Mouse (Mus musculus): ENCODE measurements at regions not wholly inside any gene's neighbourhood (a gene's known extent, or its start where the extent isn't known, plus 50 kb on each side); places are given as distances from the start of the nearest gene placed in this dataset.
"Not testable (repeated sequence)": the region's sequence is repeated elsewhere in the genome, so short reads cannot be mapped to it uniquely, and the experiment has no call there.

DNA sequence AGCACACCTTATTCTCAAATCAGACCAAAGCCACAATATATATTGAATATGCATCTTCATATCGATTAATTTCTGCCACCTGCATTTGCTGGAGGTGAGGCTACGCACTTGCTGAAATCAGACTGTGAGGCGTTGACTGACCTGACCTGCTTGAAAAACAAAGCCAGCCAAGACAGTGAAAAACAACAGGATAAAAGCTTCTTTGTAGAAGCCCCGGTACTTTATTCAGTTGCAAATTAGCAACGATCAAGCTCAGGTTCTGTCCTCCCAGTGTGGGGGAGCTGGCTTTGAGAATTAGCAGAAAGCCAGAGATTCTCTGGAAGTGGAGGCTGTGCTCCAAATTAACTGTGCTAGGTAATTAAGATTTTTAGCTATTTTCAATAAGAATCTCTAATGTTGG, 100.6 kb downstream of the Vmn2r79 start:
- ATAC-seq (ENCODE audit: low FRiP score, low read depth) = no peak
- Histone ChIP-seq H3K36me3 (no peaks in the 10 kb centered on the region), H3K27me3 (no peaks in the 10 kb centered on the region), H3K9ac (no peak overlapping the region), H3K4me1 (replicated peaks) (no peaks in the 10 kb centered on the region), H3K9me3 (peaks cover 12% of the 10 kb centered on the region), H3K4me3 (no peak overlapping the region), H3K27ac (replicated peaks) (no peak overlapping the region), H3K4me2 (no peak overlapping the region)
- 49% methylated on average over 5 of the region's 5 CpGs for WGBS

DNA sequence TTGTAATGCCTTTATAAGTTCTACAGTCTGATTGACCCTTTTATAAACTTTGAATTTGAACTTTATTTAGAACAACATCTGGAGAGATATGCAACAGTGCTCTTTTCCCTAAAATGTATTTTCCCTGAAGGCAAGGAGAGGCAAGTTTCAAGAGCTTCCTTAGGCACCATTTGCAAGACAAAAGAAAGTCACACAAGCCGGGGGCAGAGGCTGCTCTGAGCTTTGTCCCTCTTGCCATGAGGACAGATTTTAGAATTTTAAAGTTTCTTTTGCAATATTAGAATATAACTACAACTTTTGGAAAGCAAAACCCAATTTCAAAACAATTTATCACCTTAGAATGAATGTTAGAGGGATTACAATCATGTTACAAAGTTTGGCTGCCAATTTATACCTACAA, 103.7 kb downstream of the Vmn2r79 start:
- 29% methylated on average over 1 of the region's 1 CpGs for WGBS
- not testable (repeated sequence) for H3K4me2 ChIP-seq; H3K4me1 ChIP-seq (replicated peaks); H3K36me3 ChIP-seq; H3K27ac ChIP-seq (replicated peaks); ATAC-seq (ENCODE audit: low FRiP score, low read depth); H3K9ac ChIP-seq; H3K4me3 ChIP-seq; H3K27me3 ChIP-seq
- peaks cover 12% of the 10 kb centered on the region for H3K9me3 ChIP-seq

GRCm38 (mm10) chr7:87100377-87100776, 104.5 kb downstream of the Vmn2r79 start:
- not testable (repeated sequence) for H3K4me1 ChIP-seq (replicated peaks); H3K36me3 ChIP-seq; H3K27ac ChIP-seq (replicated peaks); H3K4me2 ChIP-seq; ATAC-seq (ENCODE audit: low FRiP score, low read depth); H3K9ac ChIP-seq; H3K4me3 ChIP-seq; H3K27me3 ChIP-seq
- H3K9me3 ChIP-seq = peaks cover 12% of the 10 kb centered on the region

GRCm38 (mm10) chr7:87101281-87101680, 105.4 kb downstream of the Vmn2r79 start:
- H3K4me3 ChIP-seq; H3K27me3 ChIP-seq; H3K36me3 ChIP-seq; H3K9ac ChIP-seq; H3K4me1 ChIP-seq (replicated peaks); ATAC-seq (ENCODE audit: low FRiP score, low read depth); H3K27ac ChIP-seq (replicated peaks); H3K4me2 ChIP-seq; H3K9me3 ChIP-seq: not testable (repeated sequence)
- WGBS = 85% methylated on average over 5 of the region's 5 CpGs

- 29% methylated on average over 3 of the region's 3 CpGs for WGBS
- peak overlapping the region; percentile 41 for H3K4me2 ChIP-seq
- H3K9ac ChIP-seq = 0 out of 2 replicates have a peak overlapping the region, but pooled peaks have one; percentile 17
- H3K27ac ChIP-seq (replicated peaks) = peak overlapping the region; percentile 31; the same call in 1 of the 2 replicates
- H3K4me1 ChIP-seq (replicated peaks) = peaks cover 4% of the 10 kb centered on the region
- no peaks in the 10 kb centered on the region for H3K36me3 ChIP-seq
- peak overlapping the region; percentile 9; the same call in 1 of the 2 replicates for H3K4me3 ChIP-seq
- H3K27me3 ChIP-seq = no peaks in the 10 kb centered on the region
- H3K9me3 ChIP-seq = no peaks in the 10 kb centered on the region
- peak; percentile 83 for ATAC-seq (ENCODE audit: low FRiP score, low read depth)
Measured at GRCm38 (mm10) chr7:87110312-87110984, 114.5 kb downstream of the Vmn2r79 start.

DNA sequence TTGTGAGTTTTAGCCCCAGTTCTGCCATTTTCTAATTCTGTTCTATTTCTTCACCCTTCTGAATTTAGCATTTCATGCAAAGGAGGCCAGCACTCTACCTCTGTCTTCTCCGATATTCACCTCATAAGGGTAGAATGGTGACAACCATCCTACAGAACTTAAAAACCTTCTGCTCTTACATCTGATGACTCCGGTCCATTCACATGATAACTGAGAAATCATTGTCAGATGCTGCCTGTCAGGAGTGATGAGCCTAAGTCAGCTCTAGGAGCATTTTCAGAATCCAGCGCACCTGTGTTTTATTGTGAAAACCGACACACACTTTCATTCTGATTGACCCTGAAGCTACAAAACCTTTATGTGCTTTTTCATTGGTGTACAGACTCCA, 115.1 kb downstream of the Vmn2r79 start:
- Histone ChIP-seq H3K27me3 (no peaks in the 10 kb centered on the region), H3K4me3 (peak overlapping the region; percentile 9; the same call in 1 of the 2 replicates), H3K36me3 (no peaks in the 10 kb centered on the region), H3K4me2 (peak overlapping the region; percentile 41), H3K27ac (replicated peaks) (peak overlapping the region; percentile 31; the same call in 1 of the 2 replicates), H3K4me1 (replicated peaks) (peaks cover 4% of the 10 kb centered on the region), H3K9ac (0 out of 2 replicates have a peak overlapping the region, but pooled peaks have one; percentile 17), H3K9me3 (no peaks in the 10 kb centered on the region)
- peak; percentile 66 for ATAC-seq (ENCODE audit: low FRiP score, low read depth)
- WGBS = 49% methylated on average over 4 of the region's 4 CpGs

DNA sequence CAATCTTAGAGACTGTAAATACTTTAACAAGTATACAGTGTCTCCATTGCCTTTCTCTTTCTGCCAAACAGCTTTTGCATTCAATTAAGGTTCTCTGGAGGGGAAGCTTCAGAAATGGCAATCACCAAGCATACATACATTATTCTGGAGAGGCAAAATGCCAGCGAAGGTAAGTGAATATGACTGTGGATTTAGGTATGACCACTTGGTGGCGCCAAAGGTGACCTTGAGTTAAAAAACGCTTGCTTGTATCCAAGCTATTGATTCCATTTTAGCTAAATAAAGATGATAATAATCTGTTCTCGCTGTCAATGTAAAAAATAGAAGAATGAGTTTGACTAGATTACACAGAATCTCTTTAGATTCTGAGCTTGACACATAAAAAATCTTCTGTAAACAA, 117.7 kb downstream of the Vmn2r79 start:
- WGBS = 4% methylated on average over 4 of the region's 4 CpGs
- no peaks in the 10 kb centered on the region for H3K36me3 ChIP-seq
- no peak overlapping the region for H3K9ac ChIP-seq
- peaks cover 4% of the 10 kb centered on the region for H3K4me1 ChIP-seq (replicated peaks)
- H3K27me3 ChIP-seq = no peaks in the 10 kb centered on the region
- H3K4me3 ChIP-seq = no peak overlapping the region
- H3K9me3 ChIP-seq = no peaks in the 10 kb centered on the region
- no peak for ATAC-seq (ENCODE audit: low FRiP score, low read depth)
- no peak overlapping the region for H3K27ac ChIP-seq (replicated peaks)
- no peak overlapping the region for H3K4me2 ChIP-seq

- H3K9ac ChIP-seq = no peak overlapping the region
- no peak overlapping the region for H3K27ac ChIP-seq (replicated peaks)
- no peaks in the 10 kb centered on the region for H3K27me3 ChIP-seq
- H3K36me3 ChIP-seq = no peaks in the 10 kb centered on the region
- H3K4me3 ChIP-seq = no peak overlapping the region
- H3K4me2 ChIP-seq = no peak overlapping the region
- no peaks in the 10 kb centered on the region for H3K9me3 ChIP-seq
- 90% methylated on average over 1 of the region's 1 CpGs for WGBS
- no peak for ATAC-seq (ENCODE audit: low FRiP score, low read depth)
- H3K4me1 ChIP-seq (replicated peaks) = no peaks in the 10 kb centered on the region
Measured at GRCm38 (mm10) chr7:87122516-87122915, 123.4 kb upstream of the Nox4 start.

GRCm38 (mm10) chr7:87145896-87146295, 100.0 kb upstream of the Nox4 start:
- ATAC-seq (ENCODE audit: low FRiP score, low read depth) = no peak
- H3K4me2 ChIP-seq = no peak overlapping the region
- no peaks in the 10 kb centered on the region for H3K4me1 ChIP-seq (replicated peaks)
- no peak overlapping the region for H3K27ac ChIP-seq (replicated peaks)
- H3K9ac ChIP-seq = no peak overlapping the region
- no peaks in the 10 kb centered on the region for H3K27me3 ChIP-seq
- 83% methylated on average over 1 of the region's 1 CpGs for WGBS
- no peak overlapping the region for H3K4me3 ChIP-seq
- no peaks in the 10 kb centered on the region for H3K9me3 ChIP-seq
- no peaks in the 10 kb centered on the region for H3K36me3 ChIP-seq

GRCm38 (mm10) chr7:87147703-87148102, 98.2 kb upstream of the Nox4 start:
- Histone ChIP-seq H3K27ac (replicated peaks) (no peak overlapping the region), H3K9ac (no peak overlapping the region), H3K36me3 (no peaks in the 10 kb centered on the region), H3K4me2 (no peak overlapping the region), H3K4me1 (replicated peaks) (no peaks in the 10 kb centered on the region), H3K27me3 (no peaks in the 10 kb centered on the region), H3K9me3 (no peaks in the 10 kb centered on the region), H3K4me3 (no peak overlapping the region)
- WGBS = 72% methylated on average over 3 of the region's 3 CpGs
- ATAC-seq (ENCODE audit: low FRiP score, low read depth) = no peak

DNA sequence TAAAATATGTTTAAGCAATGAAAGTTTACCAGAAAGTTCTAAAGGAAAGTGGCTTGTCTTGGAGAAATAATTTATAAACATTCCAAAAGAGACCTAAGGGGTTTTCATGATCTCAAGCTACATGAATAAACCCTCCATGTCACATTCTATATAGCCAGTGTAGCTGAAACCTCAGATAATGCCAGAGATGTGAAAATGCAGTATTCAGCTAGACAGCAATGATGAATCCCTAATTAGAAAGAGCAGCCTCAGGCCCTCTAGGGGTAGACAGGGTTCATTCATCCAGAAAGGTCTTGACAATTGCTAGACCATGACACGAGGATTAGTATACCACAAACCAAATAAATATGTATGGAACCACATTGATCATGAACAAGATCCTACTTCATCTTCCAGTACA, 97.2 kb upstream of the Nox4 start:
- no peaks in the 10 kb centered on the region for H3K27me3 ChIP-seq
- ATAC-seq (ENCODE audit: low FRiP score, low read depth) = no peak
- H3K27ac ChIP-seq (replicated peaks) = no peak overlapping the region
- WGBS = 33% methylated on average over 1 of the region's 1 CpGs
- H3K9me3 ChIP-seq = no peaks in the 10 kb centered on the region
- H3K36me3 ChIP-seq = no peaks in the 10 kb centered on the region
- H3K4me2 ChIP-seq = no peak overlapping the region
- no peak overlapping the region for H3K9ac ChIP-seq
- no peaks in the 10 kb centered on the region for H3K4me1 ChIP-seq (replicated peaks)
- no peak overlapping the region for H3K4me3 ChIP-seq

- ATAC-seq (ENCODE audit: low FRiP score, low read depth) = no peak
- Histone ChIP-seq H3K27me3 (no peaks in the 10 kb centered on the region), H3K9me3 (no peaks in the 10 kb centered on the region), H3K27ac (replicated peaks) (no peak overlapping the region), H3K9ac (no peak overlapping the region), H3K36me3 (no peaks in the 10 kb centered on the region), H3K4me3 (no peak overlapping the region), H3K4me1 (replicated peaks) (no peaks in the 10 kb centered on the region), H3K4me2 (no peak overlapping the region)
Measured at GRCm38 (mm10) chr7:87150991-87151390, 94.9 kb upstream of the Nox4 start.
